Mouse (Mus musculus) heart, embryonic 11.5 days (tissue): Measurements from ENCODE around the gene Hdx. TPM values are rescaled to one million over a fixed set of nuclear protein-coding genes. Genes with fewer than 3 reads are reported as not detected.

Experiments
- ATAC-seq: fragments of 200-750 bp; cut with Nextera tagmentation; replicated peaks from 2 replicates; pipeline ENCODE4 v1.8.0; 2017; ENCODE audit warnings: moderate library complexity; ENCODE audit not compliant: insufficient number of reproducible peaks, low FRiP score, low TSS enrichment
- H3K27ac ChIP-seq: fragments of 300-500 bp; sonication (generic); 2 replicates; pipeline ENCODE4 v1.5.1; 2014; ENCODE audit warnings: mild to moderate bottlenecking, low read depth, low read length
- H3K27me3 ChIP-seq: fragments of 300-500 bp; sonication (generic); 2 replicates; pipeline ENCODE4 v1.6.1; 2014; ENCODE audit warnings: mild to moderate bottlenecking, low read length, mixed read lengths; ENCODE audit not compliant: control insufficient read depth, insufficient read depth
- H3K36me3 ChIP-seq: fragments of 300-500 bp; sonication (generic); 2 replicates; pipeline ENCODE4 v1.6.1; 2014; ENCODE audit warnings: mild to moderate bottlenecking, low read length, moderate library complexity, mixed read lengths; ENCODE audit not compliant: control insufficient read depth, insufficient read depth
- H3K4me1 ChIP-seq: fragments of 300-500 bp; sonication (generic); 2 replicates; pipeline ENCODE4 v1.6.1; 2014; ENCODE audit warnings: low read length; ENCODE audit not compliant: control insufficient read depth, insufficient read depth
- H3K4me2 ChIP-seq: fragments of 300-500 bp; sonication (generic); 2 replicates; pipeline ENCODE4 v1.6.1; 2014; ENCODE audit warnings: mild to moderate bottlenecking, moderate library complexity
- H3K4me3 ChIP-seq: fragments of 300-500 bp; sonication (generic); 2 replicates; pipeline ENCODE4 v1.5.1; 2014; ENCODE audit warnings: low read depth, low read length
- H3K9ac ChIP-seq: fragments of 300-500 bp; sonication (generic); 2 replicates; pipeline ENCODE4 v1.6.1; 2014; ENCODE audit warnings: mild to moderate bottlenecking, low read depth, low read length, moderate library complexity
- H3K9me3 ChIP-seq: fragments of 300-500 bp; sonication (generic); replicated peaks from 2 replicates; pipeline ENCODE4 v1.6.1; 2016; ENCODE audit warnings: low read length; ENCODE audit not compliant: control insufficient read depth
- WGBS: fragments of 180-500 bp; shearing (Covaris S2); extraction: QIAGEN DNeasy Blood & Tissue Kit; methylation state at CpG from one replicate; pipeline ENCODE4 v1.1.7; 2014; ENCODE audit not compliant: insufficient replicate concordance; 5-methylcytosine and 5-hydroxymethylcytosine counted together
- polyA plus RNA-seq: library from polyadenylated mRNA; unstranded; fragments of >200 nt; fragmentation: Nextera tagmentation; extraction: Ambion mirVana; gene quantifications from 2 replicates; pipeline ENCODE4 v1.2.1, GENCODE M21; 2014

Hdx gene
- polyA plus RNA-seq = 1.1 and 1.4 TPM in 2 replicates

DNA sequence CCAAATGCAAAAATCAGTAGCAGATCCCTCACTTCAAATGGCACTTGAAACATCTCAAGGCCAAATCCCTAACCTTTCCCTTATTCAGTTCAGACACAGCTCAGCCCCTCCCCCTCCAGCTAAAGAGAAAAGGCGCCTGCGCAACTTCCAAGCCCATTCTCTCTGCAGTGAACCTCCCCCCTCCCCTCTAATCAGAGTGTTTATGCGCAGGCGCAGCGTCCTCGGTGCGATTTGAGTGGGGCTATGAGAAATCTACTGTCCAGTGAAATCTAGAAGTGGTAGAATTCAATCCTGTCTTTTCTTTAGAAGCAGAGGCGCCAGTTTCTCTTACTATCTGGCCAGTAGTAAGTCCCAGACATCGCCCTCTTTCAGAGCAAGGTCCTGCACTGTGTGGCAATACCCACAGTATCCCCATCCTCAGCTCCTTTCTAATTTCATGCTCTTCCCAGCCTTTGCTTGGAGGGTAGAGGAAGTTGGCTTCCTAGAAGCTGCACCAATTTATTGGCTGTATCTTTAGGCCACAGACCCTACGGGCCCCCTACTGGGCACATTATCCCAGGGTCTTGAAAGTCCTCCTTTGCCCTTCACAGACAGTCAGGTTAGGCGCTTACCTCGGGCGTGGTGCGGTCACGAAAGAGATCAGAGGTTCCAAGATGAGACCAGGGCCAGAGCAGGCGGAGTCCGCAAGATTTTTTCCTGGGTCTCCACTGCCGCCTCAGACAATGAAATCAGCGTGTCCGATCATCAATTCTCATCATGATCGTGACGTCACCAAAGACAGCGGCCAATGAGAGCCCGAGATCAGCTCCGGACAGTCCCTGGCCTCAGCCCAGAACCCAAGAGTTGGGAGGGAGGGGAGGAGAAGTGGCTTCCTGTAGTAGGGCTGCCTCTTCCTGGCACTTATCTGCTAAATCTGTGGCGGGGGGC, at the start of gene Hdx:
Hdx (minus strand) TSS at position 724 of the 927 bp plus-strand sequence.
- ATAC-seq = peak; percentile 82
- WGBS = 15% methylated on average over 26 of the region's 26 CpGs

DNA sequence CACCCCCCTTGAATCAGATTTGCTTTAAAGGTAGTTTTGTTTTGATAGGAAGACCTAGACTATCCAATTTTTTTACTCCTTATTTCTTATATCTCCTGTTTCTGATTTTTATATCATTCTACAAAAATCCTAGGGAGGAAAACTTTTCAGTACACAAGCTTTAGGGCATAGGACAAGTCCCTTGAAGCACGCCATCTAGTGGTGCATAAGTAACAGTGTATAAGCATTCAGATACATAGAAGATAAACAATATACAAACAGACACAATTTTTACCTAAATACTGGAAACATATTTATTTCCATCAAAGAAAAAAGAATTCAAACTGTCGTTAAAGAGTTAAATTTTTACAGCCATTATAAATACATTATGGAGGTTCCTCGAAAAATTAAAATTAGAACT, 11.2 kb downstream of the Hdx start:
- H3K27ac ChIP-seq = no peak overlapping the region
- no peak for ATAC-seq
- WGBS = 56% methylated on average over 3 of the region's 3 CpGs
- no peaks in the 10 kb centered on the region for H3K9me3 ChIP-seq
- H3K4me2 ChIP-seq = no peak overlapping the region
- no peak overlapping the region for H3K4me3 ChIP-seq
- H3K9ac ChIP-seq = no peak overlapping the region
- no peaks in the 10 kb centered on the region for H3K27me3 ChIP-seq
- no peaks in the 10 kb centered on the region for H3K36me3 ChIP-seq
- no peaks in the 10 kb centered on the region for H3K4me1 ChIP-seq

More for the DNA sequence above, at the start of gene Hdx:
- H3K36me3 ChIP-seq = no peaks in the 10 kb centered on the region
- no peaks in the 10 kb centered on the region for H3K4me1 ChIP-seq
- peak within 1 kb of the TSS; percentile 76 for H3K27ac ChIP-seq
- peak within 1 kb of the TSS; percentile 68 for H3K9ac ChIP-seq
- H3K27me3 ChIP-seq = no peaks in the 10 kb centered on the region
- peak within 1 kb of the TSS; percentile 60 for H3K4me2 ChIP-seq
- no peaks in the 10 kb centered on the region for H3K9me3 ChIP-seq
- peak within 1 kb of the TSS; percentile 48 for H3K4me3 ChIP-seq

DNA sequence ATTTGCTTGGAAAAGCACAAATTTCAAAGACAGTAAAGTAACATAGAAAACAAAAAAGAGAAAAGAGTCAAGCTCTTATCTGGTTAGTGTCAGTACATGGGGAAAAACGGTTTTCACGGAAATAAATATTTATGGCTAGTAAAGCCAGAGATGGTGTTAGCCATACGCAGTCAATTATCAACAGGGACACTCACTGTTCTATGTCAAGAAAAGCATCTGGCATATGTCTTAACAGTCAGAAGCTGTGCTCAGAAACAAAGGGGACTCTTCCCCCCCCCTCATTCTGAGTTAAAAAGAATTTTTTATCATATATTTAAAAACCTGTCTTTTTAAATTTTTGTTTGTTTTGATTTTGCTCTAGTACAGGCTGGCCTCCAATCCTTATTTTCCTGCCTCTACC, 25.2 kb downstream of the Hdx start:
- WGBS = 37% methylated on average over 3 of the region's 3 CpGs
- Histone ChIP-seq H3K27me3 (no peaks in the 10 kb centered on the region), H3K4me2 (no peak overlapping the region), H3K9me3 (no peaks in the 10 kb centered on the region), H3K4me3 (no peak overlapping the region), H3K27ac (no peak overlapping the region), H3K36me3 (no peaks in the 10 kb centered on the region), H3K9ac (no peak overlapping the region), H3K4me1 (no peaks in the 10 kb centered on the region)
- no peak for ATAC-seq

- ATAC-seq = no peak
- 75% methylated on average over 5 of the region's 5 CpGs for WGBS
- Histone ChIP-seq H3K4me3 (no peak overlapping the region), H3K4me1 (no peaks in the 10 kb centered on the region), H3K9me3 (no peaks in the 10 kb centered on the region), H3K4me2 (no peak overlapping the region), H3K9ac (no peak overlapping the region), H3K27ac (no peak overlapping the region), H3K36me3 (no peaks in the 10 kb centered on the region), H3K27me3 (no peaks in the 10 kb centered on the region)
Measured at GRCm38 (mm10) chrX:111660381-111660780, 36.5 kb downstream of the Hdx start.

DNA sequence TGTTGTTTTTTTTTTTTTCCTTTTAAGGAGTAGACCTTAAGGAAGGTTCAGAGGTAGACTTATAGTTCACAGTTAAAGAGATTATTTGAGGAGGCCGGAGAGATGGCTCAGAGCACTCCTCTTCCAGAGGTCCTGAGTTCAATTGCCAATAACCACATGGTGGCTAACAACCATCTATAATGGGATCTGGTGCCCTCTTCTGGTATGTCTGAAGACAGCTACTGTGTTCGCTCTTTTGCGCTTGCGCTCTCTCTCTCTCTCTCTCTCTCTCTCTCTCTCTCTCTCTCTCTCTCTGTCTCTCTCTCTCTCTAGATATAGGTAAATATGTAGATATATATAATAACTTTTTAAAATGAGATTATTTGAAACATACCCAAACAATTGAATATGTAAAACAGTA, 38.2 kb downstream of the Hdx start:
- Histone ChIP-seq H3K9me3 (no peaks in the 10 kb centered on the region), H3K27me3 (no peaks in the 10 kb centered on the region), H3K9ac (no peak overlapping the region), H3K4me1 (no peaks in the 10 kb centered on the region), H3K27ac (no peak overlapping the region), H3K4me3 (no peak overlapping the region), H3K4me2 (no peak overlapping the region), H3K36me3 (no peaks in the 10 kb centered on the region)
- 80% methylated on average over 4 of the region's 4 CpGs for WGBS
- ATAC-seq = no peak

GRCm38 (mm10) chrX:111644945-111645344, 51.9 kb downstream of the Hdx start:
- ATAC-seq = no peak
- 43% methylated on average over 4 of the region's 4 CpGs for WGBS
- no peaks in the 10 kb centered on the region for H3K4me1 ChIP-seq
- no peaks in the 10 kb centered on the region for H3K9me3 ChIP-seq
- no peak overlapping the region for H3K4me2 ChIP-seq
- H3K36me3 ChIP-seq = no peaks in the 10 kb centered on the region
- no peak overlapping the region for H3K9ac ChIP-seq
- no peak overlapping the region for H3K4me3 ChIP-seq
- H3K27me3 ChIP-seq = no peaks in the 10 kb centered on the region
- H3K27ac ChIP-seq = no peak overlapping the region

DNA sequence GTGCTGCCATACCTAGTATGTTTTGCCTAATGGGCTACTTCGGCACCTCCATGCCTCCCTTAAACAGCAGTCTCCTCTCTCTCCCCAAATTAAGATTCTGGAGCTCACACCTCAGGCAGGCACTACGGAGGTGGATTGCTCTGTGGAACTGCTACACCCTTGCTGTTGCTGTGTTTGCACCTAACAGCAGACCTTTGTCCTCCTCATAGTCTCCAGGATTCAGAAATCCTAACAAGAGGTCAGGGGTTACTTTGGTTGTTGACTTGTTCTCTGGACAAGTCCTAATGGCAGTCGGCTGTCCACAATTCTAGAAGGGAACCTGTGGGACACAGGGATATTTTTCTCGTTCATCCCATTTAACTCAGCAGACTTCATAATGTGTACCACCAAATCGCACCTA, 56.3 kb downstream of the Hdx start:
- WGBS = 79% methylated on average over 5 of the region's 5 CpGs
- H3K9me3 ChIP-seq = no peaks in the 10 kb centered on the region
- no peaks in the 10 kb centered on the region for H3K4me1 ChIP-seq
- H3K36me3 ChIP-seq = no peaks in the 10 kb centered on the region
- no peak overlapping the region for H3K9ac ChIP-seq
- no peak overlapping the region for H3K4me3 ChIP-seq
- H3K27ac ChIP-seq = no peak overlapping the region
- H3K27me3 ChIP-seq = no peaks in the 10 kb centered on the region
- ATAC-seq = no peak
- no peak overlapping the region for H3K4me2 ChIP-seq

DNA sequence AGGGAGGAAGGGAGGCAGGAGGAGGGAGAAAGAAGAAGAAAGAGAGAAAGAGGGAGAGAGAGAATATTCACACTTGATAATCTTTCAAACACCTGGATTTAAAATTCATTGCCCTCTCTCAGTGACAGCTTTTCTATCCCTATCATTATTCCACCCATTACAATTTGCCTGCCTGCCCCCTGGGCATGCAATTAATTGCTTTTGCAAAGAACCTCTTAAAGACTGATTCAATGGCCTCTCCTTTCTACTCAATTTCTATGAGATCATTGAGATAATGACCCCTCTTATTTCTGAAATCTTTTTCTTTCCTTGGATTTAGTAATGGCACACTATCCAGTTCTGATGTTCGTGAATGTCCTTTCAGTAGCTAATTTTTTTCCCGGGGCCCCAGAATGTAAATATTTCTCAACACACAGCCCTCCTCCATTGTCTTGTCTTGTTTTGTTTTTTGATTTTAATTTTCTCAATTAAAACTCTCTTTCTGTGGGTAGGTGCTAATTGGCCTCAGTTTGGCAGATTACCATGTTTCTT, 99.2 kb downstream of the Hdx start:
- no peak for ATAC-seq
- Histone ChIP-seq H3K4me3 (no peak overlapping the region), H3K36me3 (no peaks in the 10 kb centered on the region)

More for the DNA sequence above, 99.2 kb downstream of the Hdx start:
- Histone ChIP-seq H3K27ac (no peak overlapping the region), H3K4me1 (no peaks in the 10 kb centered on the region), H3K9me3 (no peaks in the 10 kb centered on the region), H3K9ac (no peak overlapping the region), H3K27me3 (no peaks in the 10 kb centered on the region), H3K4me2 (no peak overlapping the region)
- 93% methylated on average over 2 of the region's 2 CpGs for WGBS
